Mouse (Mus musculus): ENCODE data around the gene Aadat. TPM values are rescaled to one million over a fixed set of nuclear protein-coding genes. Genes with fewer than 3 reads are reported as not detected.
"Not testable (repeated sequence)": the region's sequence is repeated elsewhere in the genome, so short reads cannot be mapped to it uniquely, and the experiment has no call there.

Gene Aadat
- total RNA-seq (2014; rRNA removed) = 1.8 and 6.1 TPM in 2 replicates
- 1.8 TPM in 2 replicates for polyA plus RNA-seq (2015; fragmentation: Nextera tagmentation; extraction: Ambion mirVana)

DNA sequence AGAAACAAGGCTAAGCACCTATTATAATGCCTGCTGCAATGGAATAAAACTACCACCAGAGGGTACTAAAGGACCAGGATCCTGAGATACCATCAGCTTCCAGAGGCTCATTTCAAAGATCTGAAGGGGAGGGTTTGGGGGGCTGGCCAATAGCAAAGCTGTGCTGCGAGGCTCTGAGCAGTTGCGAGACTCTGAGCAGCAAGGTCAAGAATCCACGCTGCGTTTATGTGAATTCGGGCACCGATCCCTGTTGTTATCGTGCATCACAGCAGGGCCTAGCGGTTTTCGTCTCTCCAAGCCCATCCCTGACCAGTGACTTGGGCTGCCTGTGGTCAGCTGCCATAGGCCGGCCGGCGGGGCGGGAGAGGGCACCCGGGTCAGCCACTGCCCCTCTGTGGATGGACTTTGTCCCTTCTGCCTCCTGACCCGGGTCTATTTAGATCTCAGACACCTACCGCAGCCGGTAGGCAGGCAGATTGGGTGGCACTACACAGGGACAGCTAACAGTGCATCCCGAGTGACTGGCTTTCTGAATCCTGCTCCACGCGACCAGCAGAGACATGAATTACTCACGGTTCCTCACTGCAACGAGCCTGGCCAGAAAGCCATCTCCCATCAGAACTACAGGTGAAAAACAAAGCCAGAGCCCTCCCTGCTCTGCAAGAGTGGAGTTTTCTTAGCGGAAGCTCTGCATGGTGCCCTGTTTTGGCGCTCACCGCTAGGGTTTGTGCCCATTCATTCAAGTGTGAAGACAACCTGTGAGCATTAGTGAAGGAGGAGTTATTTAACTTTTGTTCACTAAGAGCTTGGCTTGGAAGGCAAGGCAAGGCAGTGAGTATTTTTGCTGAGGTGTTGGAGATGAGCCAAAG lies at the start of gene Aadat:
Gene Aadat (plus strand): TSS at position 280 of the 869 bp plus-strand sequence.
- peak; percentile 88 for TF ChIP-seq CTCF (IDR thresholded peaks at IDR 0.05; ENCODE audit: low read depth)
- H3K9me3 ChIP-seq (ENCODE audit: low read length) = no peaks in the 10 kb centered on the region
- H3K4me3 ChIP-seq (ENCODE audit: low read length) = peak within 1 kb of the TSS; percentile 64
- H3K36me3 ChIP-seq (ENCODE audit: insufficient read depth, low read length) = no peaks in the 10 kb centered on the region
- H3K4me1 ChIP-seq (ENCODE audit: insufficient read depth, low read length) = peaks cover 5% of the 10 kb centered on the region; the same call in 1 of the 2 replicates
- under 1% methylated on average over 25 of the region's 25 CpGs for WGBS
- peak within 1 kb of the TSS; percentile 74 for H3K27ac ChIP-seq
- H3K4me2 ChIP-seq (ENCODE audit: low read depth, low read length) = peak within 1 kb of the TSS; percentile 97
- ATAC-seq = peak; percentile 98
- no peaks in the 10 kb centered on the region for H3K27me3 ChIP-seq (ENCODE audit: insufficient read depth, low read length)
- H3K9ac ChIP-seq (replicated peaks; ENCODE audit: low read length) = peak within 1 kb of the TSS; percentile 64
- peak; percentile 93 for DNase-seq (ENCODE audit: low spot score)

- peak; percentile 82 for ATAC-seq
- Histone ChIP-seq H3K27ac (no peak overlapping the region), H3K36me3 (ENCODE audit: insufficient read depth, low read length) (no peaks in the 10 kb centered on the region), H3K9ac (replicated peaks; ENCODE audit: low read length) (no peak overlapping the region), H3K27me3 (ENCODE audit: insufficient read depth, low read length) (no peaks in the 10 kb centered on the region), H3K4me3 (ENCODE audit: low read length) (no peak overlapping the region), H3K9me3 (ENCODE audit: low read length) (no peaks in the 10 kb centered on the region), H3K4me1 (ENCODE audit: insufficient read depth, low read length) (no peaks in the 10 kb centered on the region), H3K4me2 (ENCODE audit: low read depth, low read length) (peak overlapping the region; percentile 40)
- 33% methylated on average over 15 of the region's 15 CpGs for WGBS
- peak; percentile 92 for TF ChIP-seq CTCF (IDR thresholded peaks at IDR 0.05; ENCODE audit: low read depth)
- peak; percentile 88 for DNase-seq (ENCODE audit: low spot score)
Observed at GRCm38 (mm10) chr8:60466686-60467335, 38.9 kb upstream of the Aadat start.

DNA sequence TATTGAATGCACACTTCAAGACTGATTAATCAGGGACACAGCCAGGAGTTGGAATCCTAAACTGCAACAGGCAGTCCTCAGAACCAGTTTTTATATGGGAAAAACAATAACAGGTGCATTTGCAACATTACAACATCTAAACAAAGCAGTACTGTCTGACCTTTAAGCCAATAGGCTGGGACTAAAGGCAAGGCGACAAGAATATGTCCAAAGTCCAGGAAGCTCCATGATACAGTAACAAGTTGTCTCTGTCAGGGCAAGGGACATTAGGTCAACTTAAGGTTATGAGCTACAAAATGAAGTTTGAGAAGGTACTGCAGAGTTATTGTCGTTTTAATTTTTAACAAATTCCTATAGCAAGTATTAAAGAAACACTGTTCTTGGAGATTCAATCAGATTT lies 15.6 kb upstream of the Aadat start:
- no peak for TF ChIP-seq CTCF (IDR thresholded peaks at IDR 0.05; ENCODE audit: low read depth)
- H3K4me3 ChIP-seq (ENCODE audit: low read length) = no peak overlapping the region
- H3K9me3 ChIP-seq (ENCODE audit: low read length) = no peaks in the 10 kb centered on the region
- no peaks in the 10 kb centered on the region for H3K27me3 ChIP-seq (ENCODE audit: insufficient read depth, low read length)
- no peak overlapping the region for H3K9ac ChIP-seq (replicated peaks; ENCODE audit: low read length)
- no peaks in the 10 kb centered on the region for H3K36me3 ChIP-seq (ENCODE audit: insufficient read depth, low read length)
- 80% methylated on average over 2 of the region's 2 CpGs for WGBS
- ATAC-seq (no peak), DNase-seq (ENCODE audit: low spot score) (no peak)
- no peak overlapping the region for H3K4me2 ChIP-seq (ENCODE audit: low read depth, low read length)
- no peaks in the 10 kb centered on the region for H3K4me1 ChIP-seq (ENCODE audit: insufficient read depth, low read length)
- no peak overlapping the region for H3K27ac ChIP-seq

DNA sequence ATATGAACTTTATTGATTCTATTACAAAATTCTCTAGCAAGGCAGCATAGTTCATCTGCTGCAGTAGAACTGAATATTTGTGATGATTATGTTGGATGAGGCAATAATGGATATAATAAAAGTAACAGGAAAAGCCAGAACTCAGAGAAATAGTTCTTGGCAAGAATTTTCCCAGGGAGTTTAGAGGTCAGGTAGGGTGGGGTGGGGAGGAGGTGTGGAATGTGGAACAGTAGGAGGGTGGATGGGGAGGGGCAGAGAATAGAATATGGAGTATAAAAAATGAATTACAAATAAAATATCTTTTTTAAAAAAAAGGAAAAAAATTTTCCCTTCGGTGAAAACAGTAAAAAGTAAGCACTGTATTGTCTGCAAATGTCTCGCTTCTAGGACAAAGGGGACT lies 13.9 kb upstream of the Aadat start:
- ATAC-seq (no peak), DNase-seq (ENCODE audit: low spot score) (no peak)
- H3K4me1 ChIP-seq (ENCODE audit: insufficient read depth, low read length) = no peaks in the 10 kb centered on the region
- H3K27me3 ChIP-seq (ENCODE audit: insufficient read depth, low read length) = no peaks in the 10 kb centered on the region
- H3K9me3 ChIP-seq (ENCODE audit: low read length) = no peaks in the 10 kb centered on the region
- H3K4me3 ChIP-seq (ENCODE audit: low read length) = no peak overlapping the region
- no peak overlapping the region for H3K9ac ChIP-seq (replicated peaks; ENCODE audit: low read length)
- H3K27ac ChIP-seq = no peak overlapping the region
- WGBS = 96% methylated on average over 2 of the region's 2 CpGs
- no peak for TF ChIP-seq CTCF (IDR thresholded peaks at IDR 0.05; ENCODE audit: low read depth)
- no peaks in the 10 kb centered on the region for H3K36me3 ChIP-seq (ENCODE audit: insufficient read depth, low read length)
- H3K4me2 ChIP-seq (ENCODE audit: low read depth, low read length) = no peak overlapping the region

GRCm38 (mm10) chr8:60492471-60492870 lies 13.3 kb upstream of the Aadat start:
- Histone ChIP-seq H3K4me2 (ENCODE audit: low read depth, low read length) (no peak overlapping the region), H3K36me3 (ENCODE audit: insufficient read depth, low read length) (no peaks in the 10 kb centered on the region), H3K9me3 (ENCODE audit: low read length) (no peaks in the 10 kb centered on the region), H3K4me3 (ENCODE audit: low read length) (no peak overlapping the region), H3K27me3 (ENCODE audit: insufficient read depth, low read length) (no peaks in the 10 kb centered on the region), H3K4me1 (ENCODE audit: insufficient read depth, low read length) (no peaks in the 10 kb centered on the region), H3K27ac (no peak overlapping the region), H3K9ac (replicated peaks; ENCODE audit: low read length) (no peak overlapping the region)
- ATAC-seq (no peak), DNase-seq (ENCODE audit: low spot score) (no peak)
- TF ChIP-seq CTCF (IDR thresholded peaks at IDR 0.05; ENCODE audit: low read depth) = no peak
- WGBS = 72% methylated on average over 3 of the region's 3 CpGs

- no peak for DNase-seq (ENCODE audit: low spot score)
- Histone ChIP-seq H3K9ac (replicated peaks; ENCODE audit: low read length) (no peak overlapping the region), H3K9me3 (ENCODE audit: low read length) (no peaks in the 10 kb centered on the region), H3K4me2 (ENCODE audit: low read depth, low read length) (no peak overlapping the region), H3K27me3 (ENCODE audit: insufficient read depth, low read length) (no peaks in the 10 kb centered on the region), H3K4me3 (ENCODE audit: low read length) (no peak overlapping the region), H3K27ac (no peak overlapping the region), H3K36me3 (ENCODE audit: insufficient read depth, low read length) (no peaks in the 10 kb centered on the region), H3K4me1 (ENCODE audit: insufficient read depth, low read length) (no peaks in the 10 kb centered on the region)
- 92% methylated on average over 11 of the region's 11 CpGs for WGBS
- ATAC-seq = no peak
- no peak for TF ChIP-seq CTCF (IDR thresholded peaks at IDR 0.05; ENCODE audit: low read depth)
Observed at GRCm38 (mm10) chr8:60494606-60495005, 11.1 kb upstream of the Aadat start.

DNA sequence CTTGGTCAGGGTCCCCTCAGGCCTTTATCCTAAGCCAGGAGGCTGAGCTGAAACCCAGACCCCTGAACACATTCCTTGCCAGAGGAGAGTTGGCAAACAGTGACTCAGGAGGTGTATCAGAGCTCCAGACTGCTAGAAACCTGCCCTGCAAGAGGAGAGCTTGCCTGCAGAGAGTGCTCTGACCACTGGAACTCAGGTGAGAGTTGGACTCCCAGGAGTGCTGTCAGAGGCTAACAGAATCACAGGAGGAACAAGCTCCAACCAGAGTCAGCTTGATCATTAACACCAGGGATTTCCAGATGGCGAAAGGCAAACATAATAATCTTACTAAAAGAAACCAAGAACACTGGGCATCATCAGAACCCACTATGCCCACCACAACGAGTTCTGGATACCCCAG lies 10.7 kb upstream of the Aadat start:
- 85% methylated on average over 2 of the region's 2 CpGs for WGBS
- H3K36me3 ChIP-seq (ENCODE audit: insufficient read depth, low read length); H3K27me3 ChIP-seq (ENCODE audit: insufficient read depth, low read length); DNase-seq (ENCODE audit: low spot score); H3K4me3 ChIP-seq (ENCODE audit: low read length); H3K27ac ChIP-seq; H3K4me2 ChIP-seq (ENCODE audit: low read depth, low read length); H3K9ac ChIP-seq (replicated peaks; ENCODE audit: low read length); H3K4me1 ChIP-seq (ENCODE audit: insufficient read depth, low read length); ATAC-seq; H3K9me3 ChIP-seq (ENCODE audit: low read length): not testable (repeated sequence)
